ENCODE assay signal across 1 mouse cellular context in the genomic region with DNA sequence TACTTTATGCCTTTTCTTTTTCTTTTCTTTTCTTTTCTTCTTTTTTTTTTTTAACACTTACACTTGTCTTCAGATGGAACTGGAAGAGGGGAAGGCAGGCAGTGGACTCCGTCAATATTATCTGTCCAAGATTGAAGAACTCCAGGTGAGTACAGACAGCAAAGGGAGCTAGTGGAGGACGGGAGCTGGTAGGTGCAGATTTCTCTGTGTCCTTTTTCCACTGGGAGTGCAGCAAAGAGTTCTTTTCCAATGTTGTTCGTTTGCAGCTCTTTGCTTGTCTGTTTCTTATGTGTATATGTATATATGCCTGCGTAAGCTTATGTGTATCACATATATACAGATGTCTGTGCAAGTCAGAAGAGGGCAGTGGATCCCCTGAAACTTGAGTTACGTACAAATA.
A peak's percentile ranks its signal among the peaks of the same experiment; 100 is the strongest.
TF ChIP-seq lines count a peak whose summit lies in the region.

No protein-coding gene starts in this region.

TF ChIP-seq in MEL, 35 proteins besides CTCF, POLR2A, EP300 and RAD21:
- TF ChIP-seq CHD1 (IDR thresholded peaks at IDR 0.05; ENCODE audit: low read depth, low read length): 0 out of 2 replicates have a peak, but pooled peaks have one; percentile 14
- TF ChIP-seq GATA1 (IDR thresholded peaks at IDR 0.05; ENCODE audit: low read depth, low read length): no peak
- no peak for TF ChIP-seq NELFE (IDR thresholded peaks at IDR 0.05; ENCODE audit: low read depth, low read length)
- TF ChIP-seq KAT2A (conservative IDR thresholded peaks at IDR 0.05; ENCODE audit: low read depth, low read length): no peak
